Mouse (Mus musculus) right cerebral cortex, postnatal 36 days (tissue): ENCODE measurements around the gene Dennd5b.
"Not testable (repeated sequence)": the region's sequence is repeated elsewhere in the genome, so short reads cannot be mapped to it uniquely, and the experiment has no call there.

ENCODE experiments used
- DNase-seq, 2 experiments: peaks; one replicate each; pipeline ENCODE4 v3.0.0; 2022; ENCODE audit warnings: low spot score in 2 of 2, mixed read lengths in 1 of 2

Gene Dennd5b

GRCm38 (mm10) chr6:149101076-149101942 is at the start of gene Dennd5b:
TSS of gene Dennd5b (minus strand) at chr6:149101680.
- peak; percentile 78 for DNase-seq

- DNase-seq: no peak
Observed at GRCm38 (mm10) chr6:149148436-149149229, 47.2 kb upstream of the Dennd5b start.

- no peak for DNase-seq
Observed at GRCm38 (mm10) chr6:149145143-149145542, 43.7 kb upstream of the Dennd5b start.

DNA sequence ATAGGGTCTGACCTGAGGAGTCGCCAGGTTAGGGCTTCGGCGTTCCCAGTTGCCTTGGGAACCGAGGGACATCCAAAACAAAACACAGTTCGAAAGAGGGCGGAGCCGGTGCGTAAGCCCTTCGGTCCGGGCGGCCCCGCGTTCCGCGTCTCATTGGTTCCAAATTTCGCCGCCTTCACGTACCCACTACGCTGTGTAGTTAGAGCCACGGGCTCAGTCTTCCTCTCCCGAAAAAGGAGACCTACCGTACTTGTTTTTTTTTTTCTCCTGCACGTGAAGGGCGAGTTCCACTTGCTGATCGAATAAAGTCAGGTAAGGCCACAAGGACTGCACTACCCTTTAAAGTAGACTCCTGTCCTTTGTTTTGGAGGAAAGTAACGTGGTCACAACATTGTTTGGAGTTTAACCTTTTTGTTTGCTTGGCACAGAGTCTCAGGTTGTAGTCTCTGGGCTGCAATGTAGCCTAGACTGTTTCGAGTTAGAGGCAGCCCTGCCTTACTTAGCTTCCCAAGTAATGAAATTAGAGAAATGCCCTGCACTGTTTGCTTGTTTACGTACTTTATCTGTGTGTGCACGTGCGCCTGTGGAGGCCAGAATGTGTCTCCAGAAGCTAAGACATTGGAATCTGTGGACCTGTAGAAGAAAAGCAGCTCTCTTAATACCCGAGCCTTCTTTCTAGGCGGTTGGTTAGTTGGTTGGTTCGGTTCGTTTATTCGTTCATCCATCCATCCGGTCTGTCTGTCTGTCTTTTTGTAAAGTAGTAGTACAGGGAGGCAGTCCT is 40.1 kb upstream of the Dennd5b start:
- DNase-seq: peak; percentile 59 to 61

GRCm38 (mm10) chr6:149139471-149139870 is 38.0 kb upstream of the Dennd5b start, which contains the start of gene Etfbkmt:
TSS of gene Etfbkmt (plus strand) at chr6:149139849.
- no peak for DNase-seq

GRCm38 (mm10) chr6:149139011-149139410 is 37.5 kb upstream of the Dennd5b start:
- no peak for DNase-seq

- no peak for DNase-seq
Observed at GRCm38 (mm10) chr6:149137936-149138335, 36.5 kb upstream of the Dennd5b start.

GRCm38 (mm10) chr6:149135631-149136030 is 34.2 kb upstream of the Dennd5b start:
- DNase-seq: no peak

DNA sequence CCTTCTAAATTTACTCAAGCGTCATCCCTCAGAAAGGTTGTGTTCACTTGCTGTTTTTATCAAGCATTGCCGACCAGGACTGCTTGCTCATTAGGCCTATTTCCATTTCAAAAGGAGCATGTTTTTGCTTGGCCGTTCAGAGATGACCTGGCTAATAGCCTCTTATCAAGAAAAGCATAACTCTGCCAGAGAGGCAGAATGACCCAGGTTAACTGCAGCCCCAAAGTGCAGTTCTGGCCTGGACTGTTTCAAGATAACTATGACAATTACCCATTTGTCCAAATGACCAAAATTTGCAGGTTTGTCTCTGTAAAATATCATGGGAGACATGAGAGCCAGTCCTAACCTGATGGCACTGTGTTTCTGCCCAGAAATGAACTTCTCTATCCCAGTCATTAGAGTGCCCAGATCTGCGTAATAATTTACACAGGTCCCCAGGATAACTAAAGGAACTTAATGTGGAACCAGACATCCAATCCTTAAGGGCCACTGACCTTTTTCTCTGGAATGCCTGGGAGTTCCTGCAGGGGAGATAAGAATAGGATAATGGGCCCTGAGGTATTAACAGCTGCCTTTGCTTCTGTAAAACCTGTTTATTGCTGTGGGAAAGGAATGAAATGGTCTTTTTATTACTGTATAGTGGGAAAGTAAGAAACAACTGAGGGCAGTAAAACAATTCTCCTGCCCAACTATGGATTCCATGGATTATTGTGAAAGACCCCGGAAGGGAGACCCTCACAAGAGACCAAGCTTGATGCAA is 33.1 kb upstream of the Dennd5b start:
- DNase-seq: no peak

DNA sequence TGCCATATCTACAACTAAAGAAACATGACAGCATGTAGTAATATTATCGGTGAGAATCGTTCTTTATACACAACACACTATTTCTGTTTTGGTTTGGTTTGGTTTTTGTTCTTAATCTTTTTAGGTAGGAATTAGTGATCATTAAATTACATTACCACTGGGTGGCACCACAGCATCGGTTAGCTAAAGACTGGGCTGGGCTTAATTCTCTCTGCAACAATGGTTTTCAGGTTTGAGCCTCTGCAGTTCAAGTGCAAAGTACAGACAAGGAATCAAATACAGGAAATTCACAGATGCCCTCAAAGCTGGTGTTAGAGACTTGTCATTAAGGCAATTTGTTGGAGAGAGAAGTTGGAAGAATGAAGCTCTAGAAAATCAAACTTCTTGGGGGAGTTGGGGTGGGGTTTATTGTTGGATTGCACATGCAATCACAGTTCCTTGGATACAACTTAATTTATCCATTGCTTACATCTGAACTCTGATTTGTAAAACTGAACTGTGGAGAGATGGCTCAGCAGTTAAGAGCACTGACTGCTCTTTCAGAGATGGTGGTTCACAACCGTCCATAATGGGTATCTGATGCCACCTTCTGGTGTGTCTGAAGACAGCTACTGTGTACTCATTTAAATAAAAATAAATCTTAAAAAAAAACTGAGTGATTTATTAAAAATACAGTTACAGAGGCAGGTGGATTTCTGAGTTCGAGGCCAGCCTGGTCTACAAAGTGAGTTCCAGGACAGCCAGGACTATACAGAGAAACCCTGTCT is 31.0 kb upstream of the Dennd5b start:
- no peak for DNase-seq

DNA sequence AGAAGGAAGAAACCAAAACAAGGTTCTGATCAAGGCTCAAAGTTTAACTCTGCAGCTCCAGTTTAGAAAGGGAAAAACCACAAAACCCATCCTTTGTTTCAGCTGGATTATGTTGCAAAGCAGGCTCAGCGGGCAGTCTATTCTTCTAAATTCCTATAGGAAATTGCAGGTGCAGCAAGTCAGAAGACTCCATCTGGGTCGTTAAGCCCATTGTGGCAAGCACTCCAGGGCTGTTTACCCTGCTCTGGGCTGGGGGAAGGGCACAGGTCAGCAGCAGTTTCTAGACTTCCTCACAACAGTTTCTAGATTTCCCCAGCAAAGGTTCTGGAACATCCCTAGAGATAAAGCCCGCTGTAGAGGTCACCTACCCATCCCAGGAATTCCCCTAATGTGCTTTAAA is 29.6 kb upstream of the Dennd5b start:
- DNase-seq: no peak

DNA sequence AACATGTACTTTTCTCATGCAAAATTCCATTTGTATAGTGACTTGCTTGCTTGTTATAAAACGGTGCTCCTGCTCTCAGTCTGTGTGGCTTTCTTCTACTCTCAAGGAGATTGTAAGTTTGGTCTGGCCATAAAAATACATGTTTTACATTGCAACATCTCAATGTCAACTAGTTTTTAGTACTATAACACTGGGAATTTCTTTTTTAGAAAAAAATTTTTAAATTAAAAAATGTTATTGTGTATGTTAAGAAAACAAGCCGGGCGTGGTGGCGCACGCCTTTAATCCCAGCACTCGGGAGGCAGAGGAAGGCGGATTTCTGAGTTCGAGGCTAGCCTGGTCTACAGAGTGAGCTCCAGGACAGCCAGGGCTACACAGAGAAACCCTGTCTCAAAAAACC is 28.4 kb upstream of the Dennd5b start, which contains the start of gene Gm10203:
Gene Gm10203, plus strand, starts transcription at position 301 of the 400 bp plus-strand sequence.
- not testable (repeated sequence) for DNase-seq

GRCm38 (mm10) chr6:149126675-149127074 is 25.2 kb upstream of the Dennd5b start:
- no peak for DNase-seq

- no peak for DNase-seq
Observed at GRCm38 (mm10) chr6:149123042-149123441, 21.6 kb upstream of the Dennd5b start.

DNA sequence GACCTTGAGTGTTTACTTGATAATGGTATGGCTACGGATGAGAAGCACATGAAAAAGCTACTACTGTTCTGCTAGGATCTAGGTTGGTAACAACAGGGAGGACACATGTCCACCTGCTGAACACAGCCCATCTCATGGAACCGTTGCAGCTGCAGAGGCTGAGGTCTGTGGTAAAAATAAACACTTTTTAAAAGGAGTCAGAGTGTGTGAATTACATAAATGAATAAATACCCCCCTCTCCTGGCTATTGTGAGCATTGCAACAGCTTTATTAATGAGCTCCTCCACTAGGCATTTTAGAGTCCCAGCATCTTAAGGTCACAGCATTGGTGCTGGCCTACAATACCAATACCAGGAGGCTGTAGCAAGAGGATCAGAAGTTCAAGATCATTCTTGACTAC is 18.4 kb upstream of the Dennd5b start:
- peak; percentile 21 to 39 for DNase-seq

DNA sequence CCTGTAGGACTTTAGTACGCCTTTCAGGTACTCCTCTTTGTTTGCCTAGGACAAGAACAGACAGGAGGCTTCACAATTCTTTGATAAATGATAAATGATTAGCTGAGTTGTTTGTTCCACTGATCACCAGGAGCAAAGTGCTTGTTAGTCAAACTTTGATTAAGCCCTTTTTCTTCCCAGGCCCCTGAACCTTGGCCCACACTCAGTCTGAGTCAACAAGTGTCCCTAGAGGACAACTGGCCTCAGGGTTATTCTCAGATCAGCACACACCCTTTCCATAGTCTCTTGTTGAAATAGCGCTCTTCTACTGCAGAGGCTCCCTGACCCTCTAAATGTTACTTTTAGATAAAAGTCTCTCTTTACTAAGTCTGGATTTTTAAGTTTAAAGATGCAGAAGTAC is 17.5 kb upstream of the Dennd5b start:
- DNase-seq: no peak

DNA sequence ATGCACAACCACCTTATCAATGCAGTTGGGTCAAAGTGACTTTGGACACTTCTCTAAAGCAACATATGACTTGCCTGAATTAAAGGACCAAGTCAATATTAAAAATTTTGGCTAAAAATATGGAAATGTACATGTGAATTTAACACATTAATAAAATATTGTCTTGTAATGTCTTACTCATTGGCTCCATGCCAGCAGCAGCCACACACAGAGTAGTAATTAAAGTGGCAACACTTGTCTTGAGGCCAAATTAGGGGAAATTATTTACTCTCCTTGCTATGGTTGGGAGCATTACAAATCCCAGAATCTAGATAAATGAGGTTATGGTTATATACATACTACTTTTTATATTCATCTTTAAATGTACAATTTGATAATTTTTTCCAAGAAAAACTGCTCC is 15.5 kb upstream of the Dennd5b start:
- DNase-seq: no peak

GRCm38 (mm10) chr6:149108909-149109308 is 7.4 kb upstream of the Dennd5b start:
- no peak for DNase-seq

DNA sequence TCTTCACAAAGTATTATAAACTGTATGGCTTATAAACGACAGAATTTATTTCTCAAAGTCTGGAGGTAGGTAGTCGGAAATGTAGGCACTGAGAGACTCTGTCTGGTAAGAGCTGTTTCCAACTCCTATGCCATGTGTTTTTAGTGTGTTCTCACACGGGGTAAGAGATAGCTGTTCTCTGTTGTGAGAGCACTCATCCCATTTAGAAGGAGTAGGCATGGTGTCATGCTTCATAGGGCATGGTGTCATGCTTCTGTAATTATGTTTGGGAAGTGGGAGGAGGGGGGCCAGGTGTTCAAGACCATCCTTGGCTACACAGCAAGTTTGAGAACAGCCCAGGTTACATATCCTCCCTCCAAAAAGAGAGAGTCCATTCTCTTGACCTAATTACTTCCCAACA is 6.1 kb upstream of the Dennd5b start:
- DNase-seq: no peak

DNA sequence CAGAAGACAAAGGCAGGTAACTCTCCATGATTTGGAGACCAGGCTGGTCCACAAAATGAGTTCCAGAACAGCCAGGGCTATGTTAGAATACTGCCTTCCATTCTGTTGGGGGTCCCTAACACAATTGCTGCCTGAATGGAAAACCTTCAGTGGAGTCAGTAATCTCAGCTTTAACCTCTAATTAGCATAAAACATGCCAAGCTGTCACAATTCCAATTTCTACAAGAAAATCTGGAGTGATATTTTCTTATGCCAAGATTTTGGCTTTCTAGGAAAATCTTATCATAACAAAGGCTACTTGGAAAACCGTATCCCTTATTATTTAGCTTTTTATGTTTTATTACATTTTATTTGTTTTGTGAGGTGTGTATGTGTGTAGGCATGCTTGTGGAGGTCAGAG is 2.0 kb upstream of the Dennd5b start:
- DNase-seq: no peak

GRCm38 (mm10) chr6:149101943-149102243 is 413 bp upstream of the Dennd5b start:
- no peak for DNase-seq
